Mouse (Mus musculus) hematopoietic stem cell, adult 5-6 weeks (primary cell): ENCODE data around the gene 2010111I01Rik. TPM values are rescaled to one million over a fixed set of nuclear protein-coding genes. Genes with fewer than 3 reads are reported as not detected.
"Not testable (repeated sequence)": the region's sequence is repeated elsewhere in the genome, so short reads cannot be mapped to it uniquely, and the experiment has no call there.

Source experiments
- ATAC-seq, 2 experiments: fragments of 125-278 bp in 1 of 2; replicated peaks in 1 of 2; 2 replicates each; pipeline ENCODE4 v1.8.0; 2016 to 2017; ENCODE audit warnings: inconsistent platforms in 2 of 2, mild to moderate bottlenecking in 2 of 2, moderate number of reproducible peaks in 2 of 2, low read depth in 1 of 2, moderate TSS enrichment in 1 of 2; ENCODE audit not compliant: low FRiP score in 2 of 2, poor library complexity in 2 of 2, severe bottlenecking in 2 of 2, insufficient read depth in 1 of 2, low TSS enrichment in 1 of 2
- total RNA-seq: library from RNA; stranded (forward); fragments of 172-1452, 232-1000 nt; gene quantifications from 2 replicates; pipeline ENCODE4 v1.2.3, GENCODE M21; 2017

The 2010111I01Rik gene
- total RNA-seq, 1 experiment from 2014 or later, result 47.1 TPM

GRCm38 (mm10) chr13:63234520-63234919 is 269.8 kb downstream of the 2010111I01Rik start:
- not testable (repeated sequence) for ATAC-seq

- no peak for ATAC-seq
Measured at GRCm38 (mm10) chr13:63235551-63235950, 270.9 kb downstream of the 2010111I01Rik start.

- ATAC-seq, result no peak
Measured at GRCm38 (mm10) chr13:63236159-63236893, 271.6 kb downstream of the 2010111I01Rik start.

- no peak for ATAC-seq
Measured at GRCm38 (mm10) chr13:63238045-63238444, 273.4 kb downstream of the 2010111I01Rik start.

- peak; percentile 7 to 20; a peak in 2 of 4 replicates for ATAC-seq
Measured at GRCm38 (mm10) chr13:63239301-63239804, 274.7 kb downstream of the 2010111I01Rik start.

GRCm38 (mm10) chr13:63239877-63240671 is 275.4 kb downstream of the 2010111I01Rik start:
- ATAC-seq, result peak; percentile 39 to 77

GRCm38 (mm10) chr13:63240835-63241234 is 276.1 kb downstream of the 2010111I01Rik start:
- no peak for ATAC-seq

GRCm38 (mm10) chr13:63241665-63242064 is 277.0 kb downstream of the 2010111I01Rik start:
- no peak for ATAC-seq

- no peak for ATAC-seq
Measured at GRCm38 (mm10) chr13:63242401-63243192, 277.9 kb downstream of the 2010111I01Rik start.

- no peak for ATAC-seq
Measured at GRCm38 (mm10) chr13:63243586-63243985, 278.9 kb downstream of the 2010111I01Rik start.

GRCm38 (mm10) chr13:63244425-63244824 is 279.7 kb downstream of the 2010111I01Rik start:
- no peak for ATAC-seq

GRCm38 (mm10) chr13:63245218-63245617 is 280.5 kb downstream of the 2010111I01Rik start:
- ATAC-seq, result no peak

- ATAC-seq, result no peak
Measured at GRCm38 (mm10) chr13:63245812-63246211, 281.1 kb downstream of the 2010111I01Rik start.

GRCm38 (mm10) chr13:63246332-63246940 is 281.7 kb downstream of the 2010111I01Rik start:
- 0 out of 4 replicates have a peak, but pooled peaks of 1 of the 2 experiments have one; percentile 27 for ATAC-seq

GRCm38 (mm10) chr13:63247041-63247440 is 282.3 kb downstream of the 2010111I01Rik start:
- ATAC-seq, result no peak

- ATAC-seq, result no peak
Measured at GRCm38 (mm10) chr13:63247631-63248030, 282.9 kb downstream of the 2010111I01Rik start.

GRCm38 (mm10) chr13:63248318-63248717 is 283.6 kb downstream of the 2010111I01Rik start:
- ATAC-seq, result no peak
